Mouse (Mus musculus): ENCODE data around the gene Arih2. TPM values are rescaled to one million over a fixed set of nuclear protein-coding genes. Genes with fewer than 3 reads are reported as not detected.

The Arih2 gene
- total RNA-seq, 2 experiments from 2014 or later = 61.9 to 83.9 TPM

GRCm38 (mm10) chr9:108599021-108599566, 50.1 kb downstream of the Arih2 start:
- no peak overlapping the region for H3K27ac ChIP-seq
- TF ChIP-seq CTCF (IDR thresholded peaks at IDR 0.05) = no peak
- intact Hi-C loops (cut with DNase I) = no loop called here
- H3K4me3 ChIP-seq = no peak overlapping the region
- DNase-seq = no peak

- intact Hi-C loops (cut with DNase I) = no loop called here
- peak within 1 kb of the TSS; percentile 82 for H3K27ac ChIP-seq
- TF ChIP-seq CTCF (IDR thresholded peaks at IDR 0.05) = peak; percentile 18; the same call in 1 of the 2 replicates
- peak; percentile 86 for DNase-seq
- peak within 1 kb of the TSS; percentile 88 for H3K4me3 ChIP-seq
Measured at GRCm38 (mm10) chr9:108596998-108597764, 52.0 kb downstream of the Arih2 start, which contains the start of gene P4htm. P4htm (minus strand) TSS chr9:108597667.

GRCm38 (mm10) chr9:108594354-108594753, 54.8 kb downstream of the Arih2 start:
- H3K27ac ChIP-seq = no peak overlapping the region

GRCm38 (mm10) chr9:108591462-108591861, 57.7 kb downstream of the Arih2 start:
- intact Hi-C loops (cut with DNase I) = no loop called here
- H3K4me3 ChIP-seq = no peak overlapping the region
- TF ChIP-seq CTCF (IDR thresholded peaks at IDR 0.05) = no peak
- no peak overlapping the region for H3K27ac ChIP-seq
- no peak for DNase-seq

More at GRCm38 (mm10) chr9:108594354-108594753, 54.8 kb downstream of the Arih2 start:
- no peak overlapping the region for H3K4me3 ChIP-seq
- no peak for TF ChIP-seq CTCF (IDR thresholded peaks at IDR 0.05)
- intact Hi-C loops (cut with DNase I) = no loop called here
- no peak for DNase-seq

- no peak overlapping the region for H3K27ac ChIP-seq
- intact Hi-C loops (cut with DNase I) = no loop called here
Measured at GRCm38 (mm10) chr9:108589229-108589628, 60.0 kb downstream of the Arih2 start.

GRCm38 (mm10) chr9:108587571-108588180, 61.5 kb downstream of the Arih2 start:
- Histone ChIP-seq H3K27ac (peak overlapping the region; percentile 13), H3K4me3 (peak overlapping the region; percentile 38)
- peak; percentile 69 for DNase-seq
- intact Hi-C loops (cut with DNase I) = no loop called here
- no peak for TF ChIP-seq CTCF (IDR thresholded peaks at IDR 0.05)

More at GRCm38 (mm10) chr9:108589229-108589628, 60.0 kb downstream of the Arih2 start:
- DNase-seq = no peak
- no peak for TF ChIP-seq CTCF (IDR thresholded peaks at IDR 0.05)
- no peak overlapping the region for H3K4me3 ChIP-seq

DNA sequence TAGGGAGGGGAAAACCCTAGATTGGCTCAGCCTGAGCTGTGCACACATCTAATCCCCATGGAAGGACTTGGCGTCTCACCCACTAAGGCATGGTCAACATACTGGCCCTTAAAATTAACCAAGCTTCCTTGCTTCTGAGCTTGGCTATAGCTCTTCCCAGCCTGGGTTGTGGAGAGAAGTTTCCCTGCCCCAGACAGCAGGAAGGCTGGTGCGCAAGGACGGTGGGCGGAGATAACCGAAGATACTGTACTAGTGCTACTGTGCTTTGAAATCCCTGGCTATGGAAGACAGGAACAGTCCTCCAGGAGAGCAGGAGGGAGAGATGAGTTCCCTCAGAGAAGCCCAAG, 69.9 kb downstream of the Arih2 start:
- TF ChIP-seq CTCF (IDR thresholded peaks at IDR 0.05) = no peak
- intact Hi-C loops (cut with DNase I) = no loop called here
- peak overlapping the region; percentile 97 for H3K27ac ChIP-seq
- no peak for DNase-seq
- H3K4me3 ChIP-seq = peak overlapping the region; percentile 75

DNA sequence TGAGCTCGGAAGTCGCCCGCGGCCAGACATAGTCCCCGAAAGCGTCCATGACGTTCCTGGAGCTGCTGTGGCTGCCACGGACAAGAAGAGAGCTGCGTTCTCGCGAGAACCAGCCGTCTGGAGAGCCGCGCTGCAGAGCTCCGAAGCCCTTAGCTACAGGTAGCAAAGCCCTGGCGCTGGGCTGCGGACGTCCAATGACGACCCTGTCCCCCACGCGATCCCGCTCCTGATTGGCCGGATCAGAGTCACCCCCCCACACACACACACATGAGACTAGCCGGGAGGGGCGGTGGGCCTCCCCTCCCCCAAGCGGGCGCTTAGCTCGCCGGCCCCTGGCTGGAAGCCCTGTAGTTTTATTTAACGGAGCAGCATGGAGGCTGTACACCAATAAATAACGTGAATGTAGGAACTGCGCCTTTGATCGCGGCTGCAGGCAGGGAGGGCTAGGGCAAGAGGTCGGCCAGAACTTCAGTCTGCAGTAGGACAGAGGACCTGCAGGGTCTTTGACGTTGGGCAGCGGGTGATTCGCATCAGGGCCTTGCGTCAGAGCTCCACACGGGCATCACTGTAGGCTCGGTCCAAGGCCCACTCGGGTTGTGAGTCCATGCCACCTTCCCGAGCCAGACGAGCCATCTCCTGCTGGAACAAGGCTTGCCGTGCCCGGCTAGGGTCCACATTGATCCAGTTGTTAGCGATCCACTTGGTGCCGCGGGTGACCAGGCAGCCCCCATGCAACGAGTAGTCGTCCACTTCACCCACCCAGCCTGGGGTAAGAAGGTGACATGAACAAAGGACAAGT, 70.4 kb downstream of the Arih2 start, which contains the start of gene Wdr6:
Gene Wdr6 (minus strand): TSS at position 195 of the 799 bp plus-strand sequence.
- H3K4me3 ChIP-seq = peak within 1 kb of the TSS; percentile 75
- no peak for TF ChIP-seq CTCF (IDR thresholded peaks at IDR 0.05)
- intact Hi-C loops (cut with DNase I) = loop anchor here (1.0 kb wide), 1 partner anchor 18 kb away; the partner anchor contains the start of gene Impdh2
- DNase-seq = peak; percentile 96
- peak within 1 kb of the TSS; percentile 97 for H3K27ac ChIP-seq

GRCm38 (mm10) chr9:108577934-108578544, 71.1 kb downstream of the Arih2 start:
- peak overlapping the region; percentile 75 for H3K4me3 ChIP-seq
- TF ChIP-seq CTCF (IDR thresholded peaks at IDR 0.05) = no peak
- H3K27ac ChIP-seq = peak overlapping the region; percentile 97
- peak; percentile 75 for DNase-seq
- intact Hi-C loops (cut with DNase I) = loop anchor here (1.0 kb wide), 1 partner anchor 18 kb away; the partner anchor contains the start of gene Impdh2

DNA sequence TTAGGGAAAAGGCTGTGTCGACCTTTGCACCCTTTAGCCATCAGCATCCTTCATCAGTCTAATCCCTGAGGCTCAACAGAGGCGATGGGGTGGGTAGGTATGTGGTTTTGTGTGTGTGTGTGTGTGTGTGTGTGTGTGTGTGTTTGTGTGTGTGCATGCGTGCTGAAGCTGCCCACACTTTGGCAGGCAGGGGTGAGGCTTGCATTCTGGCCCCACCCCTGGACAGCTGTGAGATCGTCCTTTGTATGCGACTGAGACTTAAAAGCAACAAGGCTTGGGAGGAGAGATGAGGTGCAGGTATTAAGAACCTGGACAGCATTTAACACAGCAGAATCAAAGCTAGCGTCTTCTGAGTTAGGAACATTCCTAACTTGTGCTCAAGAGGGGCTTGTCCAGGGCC, 72.2 kb downstream of the Arih2 start:
- no peak for TF ChIP-seq CTCF (IDR thresholded peaks at IDR 0.05)
- Histone ChIP-seq H3K4me3 (no peak overlapping the region), H3K27ac (no peak overlapping the region)
- DNase-seq = no peak
- intact Hi-C loops (cut with DNase I) = no loop called here

DNA sequence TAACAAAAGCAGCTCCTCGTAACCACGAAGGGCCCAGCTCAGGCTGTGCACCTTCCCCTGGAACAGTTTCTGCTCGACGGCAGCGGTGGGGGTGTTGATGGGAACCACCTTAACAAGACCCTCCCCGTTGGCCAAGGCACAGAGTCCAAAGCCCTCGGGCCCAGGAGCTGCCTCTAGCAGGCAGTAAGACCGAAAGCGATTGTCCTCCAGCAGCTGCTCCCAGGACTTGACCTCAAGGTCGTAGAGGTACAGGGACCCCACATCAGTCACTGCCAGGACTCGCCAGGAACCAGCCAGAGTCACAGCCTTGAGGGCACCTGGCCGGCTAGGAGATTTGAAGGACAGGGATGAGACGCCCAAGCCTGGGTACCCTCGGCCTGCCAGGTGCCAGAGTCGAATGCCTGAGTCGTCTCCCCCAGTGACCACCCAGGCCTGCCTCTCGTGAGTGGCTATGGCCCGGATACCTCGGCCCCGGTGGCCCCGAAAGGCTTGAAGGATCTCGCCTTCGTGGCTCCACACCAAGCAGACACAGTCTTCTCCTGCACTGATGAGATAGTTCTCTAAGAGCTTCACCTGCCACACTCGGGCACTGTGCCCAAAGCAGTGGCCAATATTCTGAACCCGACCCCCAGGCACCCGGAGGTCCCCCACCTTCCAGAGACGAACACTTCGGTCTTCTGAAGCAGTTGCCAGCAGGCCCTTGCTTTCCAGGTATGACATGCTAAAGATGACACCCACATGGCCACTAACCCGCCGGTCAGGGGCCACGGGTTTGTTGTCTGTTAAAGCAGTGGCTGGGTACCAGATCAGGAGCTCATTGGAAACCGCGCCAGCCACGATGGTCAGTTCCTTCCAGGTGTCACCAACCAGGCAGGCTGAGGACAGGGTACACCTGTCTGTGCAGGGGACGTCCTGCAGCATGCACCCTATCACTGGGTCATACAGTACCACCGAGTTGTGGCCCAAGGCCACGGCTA, 73.6 kb downstream of the Arih2 start:
- Histone ChIP-seq H3K4me3 (no peak overlapping the region), H3K27ac (no peak overlapping the region)
- TF ChIP-seq CTCF (IDR thresholded peaks at IDR 0.05) = no peak
- intact Hi-C loops (cut with DNase I) = no loop called here
- no peak for DNase-seq
